Mouse (Mus musculus) left cerebral cortex, adult 18-20 months (tissue): ENCODE measurements around the gene Olfr1215. TPM values are rescaled to one million over a fixed set of nuclear protein-coding genes. Genes with fewer than 3 reads are reported as not detected.
"Not testable (repeated sequence)": the region's sequence is repeated elsewhere in the genome, so short reads cannot be mapped to it uniquely, and the experiment has no call there.

Source experiments
- DNase-seq, 2 experiments: peaks; one replicate each; pipeline ENCODE4 v3.0.0; 2021 to 2022; ENCODE audit warnings: low spot score in 2 of 2, mixed read lengths in 1 of 2
- long read RNA-seq, 2 experiments: library from polyadenylated mRNA; stranded (forward); transcript quantifications; one replicate each; pipeline ENCODE4 v2.0.0; 2021
- total RNA-seq, 2 experiments: library from RNA; stranded (reverse); gene quantifications; 2 replicates each; pipeline ENCODE4 v1.2.3; 2021

Gene Olfr1215
- total RNA-seq, result not detected
- long read RNA-seq, experiment 1, result 0 reads
- long read RNA-seq, experiment 2, result 0 reads

- no peak for DNase-seq
Measured at GRCm38 (mm10) chr2:89006873-89007272, at the start of gene Olfr1215. Olfr1215 (minus strand) TSS chr2:89006973.

GRCm38 (mm10) chr2:89031965-89032364 lies 25.2 kb upstream of the Olfr1215 start, which contains the start of gene Olfr1217:
Olfr1217 (minus strand) TSS chr2:89032065.
- no peak for DNase-seq

GRCm38 (mm10) chr2:89021436-89021835 lies 14.7 kb upstream of the Olfr1215 start:
- DNase-seq, result not testable (repeated sequence)

GRCm38 (mm10) chr2:89018240-89018639 lies 11.5 kb upstream of the Olfr1215 start, which contains the start of gene Olfr1216:
Olfr1216 (minus strand) TSS chr2:89018340.
- no peak for DNase-seq

GRCm38 (mm10) chr2:88992553-88992952 lies 14.2 kb downstream of the Olfr1215 start, which contains the start of gene Olfr1214:
Olfr1214 (minus strand) TSS chr2:88992653.
- DNase-seq, result no peak

- DNase-seq, result no peak
Measured at GRCm38 (mm10) chr2:88980181-88980580, 26.6 kb downstream of the Olfr1215 start, which contains the start of gene Gm13762. Gm13762 (minus strand) TSS chr2:88980281.

- DNase-seq, result no peak
Measured at GRCm38 (mm10) chr2:88953669-88954068, 53.1 kb downstream of the Olfr1215 start, which contains the start of gene Olfr1212. Olfr1212 (plus strand) TSS chr2:88953969.

Other genes with a start within 250 kb of the Olfr1215 start
- not detected for gene Olfr1199, start 246.5 kb downstream of the Olfr1215 start, total RNA-seq
- not detected for gene Olfr1200, start 236.5 kb downstream of the Olfr1215 start, total RNA-seq
- gene Olfr1201, start 213.9 kb downstream of the Olfr1215 start, total RNA-seq, result not detected
- not detected for gene Olfr1202, start 192.5 kb downstream of the Olfr1215 start, total RNA-seq
- not detected for gene Olfr1205, start 177.2 kb downstream of the Olfr1215 start, total RNA-seq
- gene Olfr1204, start 157.7 kb downstream of the Olfr1215 start, total RNA-seq, result not detected
- gene Olfr1206, start 143.7 kb downstream of the Olfr1215 start, total RNA-seq, result not detected
- not detected for gene Olfr1208, start 104.7 kb downstream of the Olfr1215 start, total RNA-seq
- not detected for gene Olfr1209, start 91.8 kb downstream of the Olfr1215 start, total RNA-seq
- gene Olfr1211, start 68.9 kb downstream of the Olfr1215 start, total RNA-seq, result not detected
- not detected for gene Olfr1212, start 53.0 kb downstream of the Olfr1215 start, total RNA-seq
- gene Gm13762, start 26.7 kb downstream of the Olfr1215 start, total RNA-seq, result not detected
- not detected for gene Olfr1214, start 14.3 kb downstream of the Olfr1215 start, total RNA-seq
- not detected for gene Olfr1216, start 11.4 kb upstream of the Olfr1215 start, total RNA-seq
- not detected for gene Olfr1217, start 25.1 kb upstream of the Olfr1215 start, total RNA-seq
- not detected for gene Olfr1218, start 54.2 kb upstream of the Olfr1215 start, total RNA-seq
- gene Olfr1219, start 76.5 kb upstream of the Olfr1215 start, total RNA-seq, result not detected
- not detected for gene Olfr1220, start 99.9 kb upstream of the Olfr1215 start, total RNA-seq
- gene Olfr1221, start 110.3 kb upstream of the Olfr1215 start, total RNA-seq, result not detected
- gene Olfr1222, start 126.1 kb upstream of the Olfr1215 start, total RNA-seq, result not detected
- not detected for gene Olfr1223, start 144.6 kb upstream of the Olfr1215 start, total RNA-seq
- gene Olfr1224-ps1, start 157.1 kb upstream of the Olfr1215 start, total RNA-seq, result not detected
- gene Olfr1225, start 167.7 kb upstream of the Olfr1215 start, total RNA-seq, result not detected
- not detected for gene Olfr1226, start 193.1 kb upstream of the Olfr1215 start, total RNA-seq
- not detected for gene Olfr1228, start 247.1 kb upstream of the Olfr1215 start, total RNA-seq